Mouse (Mus musculus): ENCODE results near the gene Tnrc6a. TPM values are rescaled to one million over a fixed set of nuclear protein-coding genes. Genes with fewer than 3 reads are reported as not detected.

The Tnrc6a gene
- polyA plus RNA-seq, 1 experiment: 41.9 TPM

- Histone ChIP-seq H3K4me3 (replicated peaks; ENCODE audit: control insufficient read depth, low read depth, low read length) (no peak overlapping the region), H3K4me1 (ENCODE audit: control insufficient read depth, insufficient read depth, low read length) (no peaks in the 10 kb centered on the region; the same call in 1 of the 2 replicates), H3K27ac (ENCODE audit: control insufficient read depth, insufficient read depth, low read depth, low read length, poor library complexity) (no peak overlapping the region)
- TF ChIP-seq POLR2A (IDR thresholded peaks at IDR 0.05; ENCODE audit: borderline replicate concordance, control insufficient read depth, low read depth, low read length) (no peak), CTCF (IDR thresholded peaks at IDR 0.05; ENCODE audit: control insufficient read depth, insufficient read depth, low read length) (no peak)
- 83% methylated on average over 4 of the region's 4 CpGs for WGBS
These were observed 101.5 kb downstream of the Tnrc6a start for GRCm38 (mm10) chr7:123225159-123225558.

- 10% methylated on average over 4 of the region's 4 CpGs for WGBS
- H3K4me1 ChIP-seq (ENCODE audit: control insufficient read depth, insufficient read depth, low read length): peaks cover 3% of the 10 kb centered on the region; the same call in 1 of the 2 replicates
- no peak overlapping the region for H3K4me3 ChIP-seq (replicated peaks; ENCODE audit: control insufficient read depth, low read depth, low read length)
- TF ChIP-seq CTCF (IDR thresholded peaks at IDR 0.05; ENCODE audit: control insufficient read depth, insufficient read depth, low read length): no peak
- no peak overlapping the region for H3K27ac ChIP-seq (ENCODE audit: control insufficient read depth, insufficient read depth, low read depth, low read length, poor library complexity)
These were observed 111.8 kb downstream of the Tnrc6a start for GRCm38 (mm10) chr7:123235449-123235848.

- 80% methylated on average over 4 of the region's 4 CpGs for WGBS
- H3K4me3 ChIP-seq (replicated peaks; ENCODE audit: control insufficient read depth, low read depth, low read length): no peak overlapping the region
These were observed 114.9 kb downstream of the Tnrc6a start for GRCm38 (mm10) chr7:123238621-123239020.

GRCm38 (mm10) chr7:123240064-123240463 is 116.4 kb downstream of the Tnrc6a start:
- Histone ChIP-seq H3K27ac (ENCODE audit: control insufficient read depth, insufficient read depth, low read depth, low read length, poor library complexity) (no peak overlapping the region), H3K4me3 (replicated peaks; ENCODE audit: control insufficient read depth, low read depth, low read length) (no peak overlapping the region), H3K4me1 (ENCODE audit: control insufficient read depth, insufficient read depth, low read length) (peaks cover 5% of the 10 kb centered on the region; the same call in 1 of the 2 replicates)
- WGBS: 5% methylated on average over 6 of the region's 6 CpGs
- TF ChIP-seq CTCF (IDR thresholded peaks at IDR 0.05; ENCODE audit: control insufficient read depth, insufficient read depth, low read length) (no peak), POLR2A (IDR thresholded peaks at IDR 0.05; ENCODE audit: borderline replicate concordance, control insufficient read depth, low read depth, low read length) (no peak)

More at GRCm38 (mm10) chr7:123238621-123239020, 114.9 kb downstream of the Tnrc6a start:
- H3K27ac ChIP-seq (ENCODE audit: control insufficient read depth, insufficient read depth, low read depth, low read length, poor library complexity): no peak overlapping the region
- TF ChIP-seq CTCF (IDR thresholded peaks at IDR 0.05; ENCODE audit: control insufficient read depth, insufficient read depth, low read length) (no peak), POLR2A (IDR thresholded peaks at IDR 0.05; ENCODE audit: borderline replicate concordance, control insufficient read depth, low read depth, low read length) (no peak)
- peaks cover 5% of the 10 kb centered on the region; the same call in 1 of the 2 replicates for H3K4me1 ChIP-seq (ENCODE audit: control insufficient read depth, insufficient read depth, low read length)

- TF ChIP-seq POLR2A (IDR thresholded peaks at IDR 0.05; ENCODE audit: borderline replicate concordance, control insufficient read depth, low read depth, low read length) (no peak), CTCF (IDR thresholded peaks at IDR 0.05; ENCODE audit: control insufficient read depth, insufficient read depth, low read length) (no peak)
- Histone ChIP-seq H3K27ac (ENCODE audit: control insufficient read depth, insufficient read depth, low read depth, low read length, poor library complexity) (no peak overlapping the region), H3K4me3 (replicated peaks; ENCODE audit: control insufficient read depth, low read depth, low read length) (no peak overlapping the region), H3K4me1 (ENCODE audit: control insufficient read depth, insufficient read depth, low read length) (peaks cover 7% of the 10 kb centered on the region; the same call in 1 of the 2 replicates)
- 60% methylated on average over 7 of the region's 7 CpGs for WGBS
These were observed 118.6 kb downstream of the Tnrc6a start for GRCm38 (mm10) chr7:123242241-123242640.

- H3K27ac ChIP-seq (ENCODE audit: control insufficient read depth, insufficient read depth, low read depth, low read length, poor library complexity): no peak overlapping the region
These were observed 121.1 kb downstream of the Tnrc6a start for GRCm38 (mm10) chr7:123244833-123245232.

More at GRCm38 (mm10) chr7:123244833-123245232, 121.1 kb downstream of the Tnrc6a start:
- no peak overlapping the region for H3K4me3 ChIP-seq (replicated peaks; ENCODE audit: control insufficient read depth, low read depth, low read length)
- peaks cover 5% of the 10 kb centered on the region; the same call in 1 of the 2 replicates for H3K4me1 ChIP-seq (ENCODE audit: control insufficient read depth, insufficient read depth, low read length)
- WGBS: 83% methylated on average over 1 of the region's 1 CpGs
- TF ChIP-seq CTCF (IDR thresholded peaks at IDR 0.05; ENCODE audit: control insufficient read depth, insufficient read depth, low read length): no peak
- no peak for TF ChIP-seq POLR2A (IDR thresholded peaks at IDR 0.05; ENCODE audit: borderline replicate concordance, control insufficient read depth, low read depth, low read length)

Other genes with a start within 250 kb of the Tnrc6a start
- gene Rbbp6, start 158.2 kb upstream of the Tnrc6a start, polyA plus RNA-seq (2011; ENCODE audit: insufficient read depth, insufficient read length, low replicate concordance, missing spikeins): 26.0 and 35.6 TPM in 2 replicates
- gene Slc5a11, start 90.9 kb downstream of the Tnrc6a start, polyA plus RNA-seq (2011; ENCODE audit: insufficient read depth, insufficient read length, low replicate concordance, missing spikeins): 3.1 and 18.5 TPM in 2 replicates
- 14.5 and 23.0 TPM in 2 replicates for gene Lcmt1, start 245.9 kb downstream of the Tnrc6a start, polyA plus RNA-seq (2011; ENCODE audit: insufficient read depth, insufficient read length, low replicate concordance, missing spikeins)
- gene Arhgap17, start 246.0 kb downstream of the Tnrc6a start, polyA plus RNA-seq (2011; ENCODE audit: insufficient read depth, insufficient read length, low replicate concordance, missing spikeins): 18.9 and 38.3 TPM in 2 replicates